Mouse (Mus musculus) urinary bladder, postnatal 4 days (tissue): ENCODE data around the gene Elac2.

Experiments
- DNase-seq, 2 experiments: peaks; one replicate each; pipeline ENCODE4 v3.0.0; 2021 to 2022; ENCODE audit warnings: low spot score in 2 of 2

Gene Elac2

DNA sequence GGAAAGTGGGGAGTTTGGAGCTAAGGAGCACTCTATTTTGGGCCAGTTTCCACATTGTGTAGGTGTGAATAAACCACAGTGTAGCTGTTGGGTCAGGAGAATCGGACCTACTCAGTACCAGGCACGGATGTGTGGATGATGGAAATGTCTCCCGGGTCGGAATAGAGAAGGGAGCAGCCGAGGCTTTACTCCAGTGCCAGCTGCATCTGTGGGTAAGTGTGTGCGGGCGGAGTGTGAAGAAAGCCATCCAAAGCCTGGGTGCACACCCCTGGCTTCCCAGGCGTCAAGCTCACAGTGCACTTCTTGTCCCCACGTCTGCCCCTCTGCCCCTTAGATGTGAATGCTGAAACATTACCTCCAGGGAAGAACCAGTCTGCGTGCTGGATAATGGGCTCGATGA lies 43.9 kb downstream of the Elac2 start:
- no peak for DNase-seq

DNA sequence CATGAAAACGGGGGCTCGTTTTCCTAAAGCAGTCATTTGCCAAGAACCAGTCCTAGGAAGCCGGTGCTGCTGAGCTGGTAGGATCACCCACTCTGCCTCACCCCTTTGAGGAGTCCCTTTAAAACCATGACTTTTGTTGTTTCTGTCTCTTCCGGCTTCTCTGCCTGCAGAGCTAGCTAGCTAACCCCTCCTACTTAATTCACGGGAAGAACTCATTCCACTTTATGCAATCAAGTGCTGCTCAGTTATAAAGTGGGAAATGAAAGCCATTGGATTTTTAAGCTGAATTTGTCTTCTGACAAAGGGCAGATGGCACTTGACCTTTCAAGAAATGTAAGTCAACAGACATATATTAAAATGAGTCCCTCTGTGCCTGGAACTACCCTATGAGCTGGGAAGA lies 49.2 kb downstream of the Elac2 start:
- DNase-seq: no peak

DNA sequence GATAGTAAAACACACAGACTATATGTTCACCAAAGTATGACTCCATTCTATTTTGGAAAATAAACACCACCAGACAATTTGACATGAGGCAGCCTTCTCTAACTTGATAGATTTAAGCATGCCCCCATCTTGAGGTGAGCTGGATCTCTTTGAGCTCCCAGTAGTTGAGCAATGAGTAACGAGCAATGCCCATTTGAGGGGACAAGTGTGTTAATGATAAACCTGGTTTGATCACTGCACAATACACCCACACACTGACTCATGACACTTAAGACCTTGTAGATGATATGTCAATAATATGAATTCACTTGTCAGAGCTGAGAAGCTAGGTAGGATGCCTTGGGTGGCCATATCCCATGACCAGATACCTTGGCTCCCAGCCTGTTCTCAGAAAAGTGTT lies 51.4 kb downstream of the Elac2 start:
- DNase-seq: no peak

DNA sequence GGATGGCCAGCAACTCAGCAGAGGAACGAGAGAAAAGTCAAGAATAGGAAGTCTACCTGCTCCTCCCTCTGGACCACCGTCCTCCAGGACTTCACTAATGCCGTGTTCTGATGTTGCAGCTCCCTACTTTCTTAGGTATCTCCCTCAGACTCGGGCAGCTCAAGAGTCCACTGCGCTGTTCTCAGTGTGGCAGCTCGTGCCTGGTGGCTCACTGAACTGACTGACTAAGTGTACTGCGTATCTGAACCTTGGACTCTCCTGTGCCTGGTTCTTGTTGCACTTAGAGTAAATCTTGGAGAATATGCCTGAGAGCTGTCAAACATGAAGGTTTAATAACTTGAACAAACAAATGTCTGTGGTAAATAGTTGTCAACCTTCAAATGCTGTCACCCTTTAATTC lies 53.4 kb downstream of the Elac2 start:
- DNase-seq: no peak

DNA sequence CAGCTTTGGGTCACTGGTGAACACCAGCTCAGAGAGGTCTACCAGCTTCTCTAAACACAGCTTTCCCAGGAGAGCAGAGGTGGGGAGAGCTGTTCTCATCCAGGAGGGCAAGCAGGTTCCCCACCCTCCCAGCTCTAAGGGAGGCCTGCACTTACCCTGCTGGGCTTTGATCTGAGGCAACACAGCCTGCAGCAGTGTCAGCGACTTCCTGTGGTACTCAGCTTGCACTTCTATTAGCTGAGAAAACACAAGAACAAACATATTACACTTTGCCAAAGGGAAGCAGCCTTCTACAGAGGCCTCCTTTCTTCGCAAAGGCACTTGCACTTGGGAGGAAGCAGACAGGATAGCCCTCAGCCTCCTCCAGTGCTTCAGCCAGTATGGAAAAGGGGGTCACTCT lies 60.2 kb downstream of the Elac2 start:
- DNase-seq: no peak

DNA sequence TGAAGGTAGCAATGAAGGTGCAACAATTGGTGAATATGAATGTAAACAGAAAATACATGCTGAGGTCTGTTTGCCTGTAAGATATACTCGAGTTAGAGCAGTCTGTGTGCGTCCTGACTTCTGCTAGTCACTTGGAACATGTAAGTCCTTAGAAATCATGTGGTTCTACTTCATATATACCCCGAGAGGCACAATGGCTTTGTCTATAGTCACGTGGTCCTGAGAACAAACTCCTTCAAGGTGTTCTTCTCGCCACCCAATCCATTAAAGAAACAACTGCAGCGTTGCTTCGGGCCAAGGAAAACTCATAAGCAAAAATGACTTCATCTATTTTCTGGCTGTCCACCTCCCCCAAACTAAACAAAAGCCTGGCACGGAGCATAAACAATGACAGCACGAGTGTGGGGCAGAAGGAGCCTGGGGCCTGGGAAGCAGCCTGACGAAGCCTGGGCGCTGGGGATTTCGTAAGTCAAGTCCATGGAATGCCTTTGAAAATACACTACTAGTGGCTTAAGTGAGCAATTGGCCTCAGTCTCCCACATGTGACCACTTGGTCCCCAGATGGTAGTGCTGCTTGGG lies 60.8 kb downstream of the Elac2 start:
- no peak for DNase-seq

DNA sequence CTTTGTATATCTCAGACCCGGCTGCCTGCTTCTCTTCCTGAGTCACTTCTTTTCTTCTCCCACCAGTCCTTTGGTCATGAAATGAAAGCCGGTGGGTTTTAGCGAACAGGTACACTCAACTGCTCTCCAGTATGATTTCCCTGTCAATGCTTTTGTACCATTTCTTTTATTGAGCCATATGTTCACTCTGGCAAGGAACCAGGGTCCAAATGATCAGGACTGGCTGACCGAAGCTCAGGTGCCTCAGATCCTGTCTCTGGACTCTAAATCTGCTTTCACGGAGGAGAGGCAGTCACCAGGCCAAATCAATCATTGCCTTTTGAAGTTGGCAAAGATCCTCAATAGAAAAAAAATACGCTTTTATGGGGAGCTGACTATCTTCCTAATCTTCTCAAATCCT lies 61.7 kb downstream of the Elac2 start:
- no peak for DNase-seq

DNA sequence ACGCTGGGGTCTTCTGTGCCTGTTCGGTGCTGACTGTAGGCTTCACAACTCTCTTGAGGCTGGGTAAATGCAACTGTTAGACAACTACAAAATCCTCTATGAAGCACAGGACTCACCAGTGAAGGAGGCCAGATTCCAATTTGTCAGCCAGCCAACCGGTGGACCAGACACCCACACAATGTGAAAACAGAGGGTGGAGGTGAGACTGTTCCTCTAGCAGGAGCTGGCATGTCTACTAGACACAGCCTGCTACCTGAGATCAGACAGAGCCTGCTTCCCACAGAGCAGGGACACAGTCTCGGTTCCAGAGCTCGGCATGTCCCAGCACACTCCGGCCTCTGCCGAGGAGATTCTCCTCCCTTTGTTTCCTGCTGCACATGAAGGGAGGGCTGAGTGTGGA lies 70.3 kb downstream of the Elac2 start:
- DNase-seq: no peak

DNA sequence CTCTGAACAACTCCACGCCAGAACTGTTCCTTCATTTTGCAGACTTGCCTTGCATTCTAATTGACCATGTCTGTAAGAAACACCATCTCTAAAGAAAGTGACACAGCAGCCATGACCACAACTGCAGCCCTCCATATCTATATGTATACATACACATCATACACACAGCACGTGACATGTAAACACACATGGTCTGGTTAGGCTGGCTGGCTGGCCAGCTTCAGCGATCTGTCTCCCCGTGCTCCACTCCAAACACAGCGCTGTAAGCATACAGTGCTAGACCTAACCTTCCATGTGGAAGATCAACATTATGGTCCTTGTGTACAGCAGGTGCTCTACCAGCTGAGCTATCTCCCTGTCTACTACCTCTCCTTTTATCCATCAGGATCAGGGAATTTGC lies 72.0 kb downstream of the Elac2 start:
- no peak for DNase-seq
